Mouse (Mus musculus): ENCODE measurements around the gene Eomes.

Eomes gene

DNA sequence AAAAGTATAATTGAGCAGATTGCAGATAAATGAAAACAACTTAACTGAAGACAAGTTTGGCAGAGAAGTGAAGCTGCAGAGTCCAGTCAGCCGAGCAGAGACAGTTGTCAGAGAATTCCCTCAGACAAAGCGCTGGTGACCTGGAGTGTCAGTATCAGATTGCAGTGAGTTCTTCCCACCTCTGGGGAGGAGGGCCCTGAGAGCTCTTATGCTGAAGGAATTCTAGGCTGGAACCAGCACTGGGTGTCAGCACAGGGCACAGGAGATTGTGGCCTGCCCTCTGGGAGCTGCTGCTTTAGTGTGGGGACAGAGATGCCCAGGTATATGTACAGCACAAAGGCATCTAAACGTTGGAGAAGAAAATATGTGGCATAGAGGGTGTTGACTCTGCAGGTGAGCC, 42.8 kb downstream of the Eomes start:
- DNase-seq, result no peak

DNA sequence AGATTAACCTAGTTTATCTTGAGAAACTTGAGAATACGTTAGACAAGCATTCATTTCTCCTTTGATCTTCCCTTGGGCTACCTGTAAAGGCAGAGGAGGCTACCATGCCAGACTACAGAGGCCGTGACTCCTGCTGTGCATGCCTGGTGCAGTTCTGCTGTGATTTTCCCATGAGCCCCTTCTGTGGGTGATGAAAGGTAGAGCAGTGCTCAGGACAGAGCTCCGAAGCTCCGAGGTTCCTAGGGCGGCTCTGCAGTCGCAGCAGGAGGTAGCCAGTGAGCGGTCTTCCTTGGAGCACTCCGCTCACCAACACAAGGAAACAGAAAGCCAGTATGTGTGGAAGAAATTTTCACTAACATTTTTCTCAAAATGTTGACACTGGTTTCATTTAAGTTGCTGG, 43.6 kb downstream of the Eomes start:
- no peak for DNase-seq

DNA sequence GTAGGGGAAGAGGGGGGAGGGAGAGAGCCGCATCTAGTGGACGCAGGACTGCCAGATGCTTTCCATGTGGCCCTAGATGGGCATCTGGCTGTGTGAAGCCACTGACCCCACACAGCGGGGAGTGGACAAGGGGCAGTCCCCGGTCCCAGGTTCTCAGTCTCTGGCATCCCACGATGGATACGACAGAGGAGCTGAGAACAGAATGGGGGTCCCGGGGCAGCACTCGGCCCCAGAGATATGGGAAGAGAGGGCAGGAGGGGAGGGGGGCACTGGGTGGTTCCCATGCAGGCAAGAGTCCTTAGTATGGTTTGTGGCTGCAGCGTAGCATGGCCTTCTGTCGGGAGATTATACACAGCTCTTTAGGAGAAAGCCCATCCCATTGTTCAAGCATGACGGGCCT, 45.7 kb downstream of the Eomes start:
- no peak for DNase-seq

DNA sequence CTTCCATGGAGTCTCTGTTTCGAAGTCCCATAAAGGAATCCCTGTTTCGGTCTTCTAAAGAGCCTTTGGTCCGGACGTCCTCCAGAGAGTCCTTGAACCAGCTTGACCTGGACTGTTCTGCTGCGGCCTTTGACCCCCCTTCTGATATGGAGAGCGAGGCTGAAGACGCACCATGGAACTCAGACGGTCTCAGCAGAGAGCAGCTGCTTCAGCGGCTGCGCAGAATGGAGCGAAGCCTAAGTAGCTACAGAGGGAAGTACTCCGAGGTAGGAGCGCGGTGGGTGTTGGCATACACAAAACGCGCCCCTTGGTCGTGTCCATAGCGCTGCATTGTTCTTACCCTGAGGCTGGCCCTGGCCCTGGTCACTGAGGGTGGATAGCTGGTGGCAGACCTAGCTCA, 49.0 kb downstream of the Eomes start:
- DNase-seq, result no peak

DNA sequence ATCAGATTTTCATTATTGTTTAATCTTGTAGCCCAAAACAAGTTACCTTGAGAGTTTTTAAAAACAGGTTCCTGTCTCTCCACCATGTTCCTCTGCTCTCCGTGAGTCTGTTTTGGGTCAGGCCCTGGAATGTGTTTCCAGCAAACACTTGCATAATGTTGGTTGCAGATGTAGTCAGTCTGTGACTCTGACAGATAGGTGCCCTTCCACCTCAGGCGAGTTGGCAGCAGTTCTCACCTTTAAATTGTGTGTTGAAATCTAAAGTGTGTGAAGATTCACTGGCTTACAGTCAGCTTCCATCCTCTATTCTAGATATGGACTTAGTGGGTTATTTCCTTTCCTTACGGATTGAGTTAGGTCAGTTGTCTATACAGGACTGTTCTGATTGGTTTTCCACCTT, 51.8 kb downstream of the Eomes start:
- no peak for DNase-seq

DNA sequence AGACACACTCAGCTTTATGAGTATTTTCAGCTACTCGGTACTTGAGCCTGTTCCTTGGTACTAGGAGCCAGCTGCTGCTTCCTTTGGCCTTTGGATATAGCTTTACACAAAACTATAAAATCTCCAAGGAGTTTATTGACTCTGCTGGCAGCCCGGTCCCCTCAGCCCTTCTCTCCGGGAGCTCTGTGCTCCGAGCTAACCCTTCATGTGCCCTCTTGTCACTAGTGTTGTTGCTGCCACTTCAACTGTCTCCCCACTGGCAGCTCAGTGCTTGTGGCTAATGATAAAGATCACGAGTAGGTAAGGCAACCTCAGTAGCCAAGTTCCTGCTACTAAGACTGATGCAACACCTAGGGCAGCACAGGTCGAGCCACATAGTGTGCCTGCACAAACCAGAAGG, 52.7 kb downstream of the Eomes start:
- no peak for DNase-seq

DNA sequence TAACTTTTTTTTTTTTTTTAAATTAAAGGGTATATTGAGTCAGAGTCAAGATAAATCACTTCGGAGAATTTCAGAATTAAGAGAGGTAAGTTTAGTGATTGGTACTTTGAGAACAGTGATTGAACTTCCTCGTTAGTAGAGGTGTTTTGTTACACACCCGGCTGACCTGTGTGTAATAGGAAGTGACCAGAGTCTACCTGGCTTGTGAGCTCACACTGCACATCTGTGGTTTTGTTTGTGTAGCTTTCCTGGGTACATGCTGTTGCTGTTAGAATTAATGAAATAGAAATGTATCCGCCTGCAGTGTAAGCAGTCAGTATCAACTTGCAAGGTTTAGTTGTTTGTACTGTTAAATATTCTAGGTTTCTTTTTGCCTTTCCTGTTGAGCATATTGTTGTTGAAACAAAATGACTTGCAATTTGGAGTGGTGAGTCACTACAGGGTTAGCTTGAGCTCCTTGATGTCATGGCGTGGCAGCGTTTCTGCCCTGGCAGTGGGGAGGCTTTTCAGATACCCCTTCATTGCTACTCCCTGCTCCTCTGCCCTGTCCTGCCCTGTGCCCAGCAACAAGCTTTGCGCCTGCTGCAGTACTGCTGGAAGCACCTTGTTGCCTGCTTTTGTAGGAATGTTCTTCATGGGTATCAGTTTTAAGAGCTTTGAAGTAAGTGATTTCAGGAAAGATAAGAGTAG, 54.6 kb downstream of the Eomes start:
- no peak for DNase-seq
